Mouse (Mus musculus) spleen, postnatal 10 days (tissue): ENCODE measurements around the gene Tnp1.

Experiments used
- DNase-seq, 2 experiments: peaks; one replicate each; pipeline ENCODE4 v3.0.0; 2021 to 2022; ENCODE audit warnings: low spot score in 2 of 2

The Tnp1 gene

GRCm38 (mm10) chr1:73006847-73007246 is 8.9 kb downstream of the Tnp1 start:
- no peak for DNase-seq

GRCm38 (mm10) chr1:73004890-73005289 is 10.8 kb downstream of the Tnp1 start:
- DNase-seq, result no peak

GRCm38 (mm10) chr1:73002637-73003036 is 13.1 kb downstream of the Tnp1 start:
- no peak for DNase-seq

- no peak for DNase-seq
Measured at GRCm38 (mm10) chr1:73001961-73002360, 13.7 kb downstream of the Tnp1 start.

DNA sequence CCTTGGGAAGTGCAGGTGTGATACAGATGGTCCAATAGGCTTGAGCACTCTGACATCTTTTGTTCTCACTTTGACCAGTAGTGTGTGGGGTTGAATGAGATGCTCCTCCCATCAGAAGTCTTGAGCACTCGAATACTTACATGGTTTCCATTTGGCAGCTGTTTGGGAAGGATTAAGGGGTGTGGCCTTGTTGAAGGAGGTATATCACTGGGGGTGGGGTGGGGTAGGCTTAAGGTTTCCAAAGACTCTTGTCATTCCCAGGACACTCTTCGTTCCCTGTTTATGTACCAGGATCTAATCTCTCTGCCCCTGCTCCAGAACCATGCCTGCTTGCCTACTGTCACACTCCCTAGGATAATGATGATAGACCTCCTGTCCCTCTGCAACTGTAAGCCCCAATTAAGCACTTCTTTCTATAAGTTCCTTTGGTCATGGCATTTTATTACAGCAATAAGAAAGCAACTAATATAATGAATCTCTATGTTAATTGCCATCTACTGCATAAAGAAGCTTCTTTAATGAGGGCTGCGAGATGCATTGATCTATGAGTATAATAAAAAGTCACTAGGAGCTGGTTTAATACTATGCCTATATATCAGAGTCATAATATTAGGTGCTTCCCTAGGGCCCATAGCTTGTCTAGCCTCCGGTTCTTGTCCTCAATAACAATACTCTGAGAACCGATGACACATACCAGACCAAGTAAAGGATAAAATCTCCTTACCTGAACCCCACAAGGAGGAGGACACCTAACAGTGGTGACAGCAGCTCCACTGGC is 20.8 kb downstream of the Tnp1 start:
- no peak for DNase-seq

DNA sequence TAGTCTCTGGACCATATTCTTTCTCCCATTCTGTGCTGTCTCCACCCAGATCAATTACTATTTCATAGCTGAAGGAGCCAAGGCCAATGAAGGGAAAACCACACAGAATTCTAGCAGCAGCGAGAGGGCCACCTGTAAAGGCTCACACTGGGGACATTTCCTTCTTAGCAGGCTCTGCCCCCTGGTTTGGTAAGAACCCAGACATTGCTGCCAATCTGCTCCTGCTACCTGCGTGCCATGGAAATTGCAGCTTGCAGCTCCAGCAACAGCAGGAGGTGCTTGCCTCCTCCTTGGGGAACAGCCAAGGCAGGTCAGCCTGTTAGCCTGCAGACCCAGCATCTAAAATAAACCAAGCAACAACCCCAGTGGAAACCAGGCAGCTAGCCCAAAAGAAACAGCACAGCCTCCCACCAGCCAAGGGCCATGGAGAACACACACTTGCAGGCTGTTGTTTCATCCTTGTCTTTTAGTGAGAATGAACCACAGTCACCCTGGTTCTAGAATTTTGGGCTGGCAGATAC is 22.7 kb downstream of the Tnp1 start:
- no peak for DNase-seq

GRCm38 (mm10) chr1:72992209-72992608 is 23.5 kb downstream of the Tnp1 start:
- no peak for DNase-seq

DNA sequence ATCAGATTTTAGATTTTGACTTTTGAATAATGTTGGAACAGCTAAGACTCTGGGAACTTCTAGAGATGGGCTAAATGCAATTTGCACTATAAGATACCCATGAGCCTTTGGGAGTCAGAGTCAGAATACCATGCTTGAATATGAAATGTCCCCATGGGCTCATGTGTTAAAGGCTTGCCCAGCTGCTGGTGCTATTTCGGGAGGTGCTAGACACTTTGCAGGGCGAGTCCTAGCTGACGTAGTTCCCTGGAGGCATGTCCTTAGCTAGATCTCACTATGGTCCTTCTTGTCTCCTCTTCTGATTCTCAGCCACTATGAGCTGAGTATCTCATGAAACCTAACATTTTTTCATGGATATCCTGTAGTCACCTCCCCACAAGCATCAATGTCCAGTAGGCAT is 26.8 kb downstream of the Tnp1 start:
- DNase-seq, result no peak

DNA sequence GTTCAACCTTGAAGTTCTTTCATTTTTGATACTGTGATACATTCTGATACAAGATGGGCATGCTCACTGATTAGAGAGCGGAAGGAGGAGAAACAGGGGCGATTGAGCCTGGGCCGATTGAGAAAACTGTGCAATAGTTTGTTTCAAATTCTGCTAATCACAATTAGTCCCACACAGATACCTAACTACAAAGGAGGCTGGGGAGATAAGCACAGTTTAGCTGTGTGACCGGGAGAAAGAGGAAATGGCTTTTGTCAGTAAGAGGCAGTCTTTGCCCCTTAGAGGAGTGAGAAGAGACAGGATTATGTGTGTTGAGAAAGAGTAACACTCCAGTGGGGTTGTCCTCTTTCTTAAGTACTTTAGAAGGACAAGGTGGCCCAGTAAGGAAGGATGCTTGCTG is 29.0 kb downstream of the Tnp1 start:
- no peak for DNase-seq

- DNase-seq, result no peak
Measured at GRCm38 (mm10) chr1:72978956-72979355, 36.8 kb downstream of the Tnp1 start.

- no peak for DNase-seq
Measured at GRCm38 (mm10) chr1:72974226-72974625, 41.5 kb downstream of the Tnp1 start.

DNA sequence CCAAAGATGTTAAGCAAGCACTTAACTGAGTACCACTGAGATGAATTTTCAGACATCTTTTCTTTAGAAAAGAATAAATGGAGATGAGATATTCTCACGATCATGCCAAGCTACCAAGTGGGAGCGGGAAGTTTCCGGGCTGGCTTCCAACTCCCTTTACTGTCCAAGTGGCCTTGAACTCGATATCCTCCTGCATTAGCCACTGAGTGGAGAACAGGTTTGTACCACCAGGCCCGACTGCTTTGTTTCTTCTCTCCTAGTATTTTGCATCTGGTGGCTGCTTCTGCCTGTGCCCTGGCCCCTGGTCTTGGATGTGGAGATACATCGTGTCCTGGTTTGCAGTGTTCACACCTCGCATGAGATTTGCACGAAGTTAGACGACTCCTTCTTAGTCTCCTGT is 45.2 kb downstream of the Tnp1 start:
- DNase-seq, result no peak

DNA sequence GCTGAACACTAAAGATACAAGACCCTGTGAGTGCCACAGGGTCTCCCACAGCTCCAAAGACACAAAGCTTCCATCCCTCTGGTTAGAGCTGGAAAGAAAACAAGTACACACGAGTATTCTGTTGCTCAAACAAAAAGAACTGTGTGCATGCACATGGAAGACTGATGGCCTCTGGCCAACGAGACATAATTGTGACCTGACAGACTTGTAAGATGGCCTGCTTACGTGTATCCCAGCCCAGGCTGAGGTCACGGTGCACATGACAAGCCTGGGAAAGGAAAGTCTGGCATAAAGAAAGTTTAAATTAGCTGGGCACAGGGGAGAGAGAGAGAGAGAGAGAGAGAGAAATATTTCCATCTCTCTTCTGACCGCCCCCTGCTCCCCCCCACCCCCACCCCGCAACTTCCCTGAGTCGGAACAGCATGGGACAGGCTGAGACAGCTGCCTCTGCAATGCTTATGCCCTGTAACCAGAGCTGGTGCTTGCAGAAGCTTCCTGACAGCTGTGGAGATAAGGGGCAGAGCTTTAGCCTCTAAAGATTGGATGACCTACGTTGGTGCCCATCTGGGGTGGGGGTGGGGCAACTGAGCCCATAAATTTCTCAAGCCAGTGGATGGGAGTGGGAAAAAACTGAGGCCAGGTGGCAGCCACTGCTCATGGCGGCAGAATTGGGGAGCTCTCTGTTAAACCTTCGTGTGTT is 46.4 kb downstream of the Tnp1 start:
- DNase-seq, result no peak

DNA sequence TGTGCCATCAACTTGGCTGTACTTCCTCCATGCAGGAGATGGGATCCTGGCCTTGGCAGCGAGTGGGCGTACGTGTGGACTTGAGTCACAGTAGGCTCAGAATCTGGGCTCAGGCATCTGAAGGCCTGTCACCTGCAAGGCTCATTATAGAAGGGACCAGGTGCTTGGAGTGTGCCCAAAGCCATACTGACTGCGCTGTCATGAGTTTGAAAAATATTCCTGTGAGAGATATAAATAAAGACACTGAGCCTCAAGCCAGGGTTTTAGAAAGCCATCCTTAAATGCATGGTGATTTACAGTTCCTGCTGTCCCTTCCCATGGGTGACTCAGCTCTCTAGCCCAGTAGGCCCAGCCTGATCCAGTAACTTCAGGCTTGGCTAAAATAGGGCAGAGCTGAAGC is 49.3 kb downstream of the Tnp1 start:
- no peak for DNase-seq
